Mouse (Mus musculus) lung, postnatal 0 days (tissue): ENCODE data around the gene Deup1.

Experiments
- CTCF ChIP-seq: IDR thresholded peaks from 2 replicates; pipeline ENCODE4 v1.5.1; 2016; ENCODE audit warnings: antibody characterized with exemption, mild to moderate bottlenecking
- EP300 ChIP-seq: IDR thresholded peaks from 2 replicates; pipeline ENCODE4 v1.6.1; 2016; ENCODE audit warnings: antibody characterized with exemption, mild to moderate bottlenecking, control low read depth

DNA sequence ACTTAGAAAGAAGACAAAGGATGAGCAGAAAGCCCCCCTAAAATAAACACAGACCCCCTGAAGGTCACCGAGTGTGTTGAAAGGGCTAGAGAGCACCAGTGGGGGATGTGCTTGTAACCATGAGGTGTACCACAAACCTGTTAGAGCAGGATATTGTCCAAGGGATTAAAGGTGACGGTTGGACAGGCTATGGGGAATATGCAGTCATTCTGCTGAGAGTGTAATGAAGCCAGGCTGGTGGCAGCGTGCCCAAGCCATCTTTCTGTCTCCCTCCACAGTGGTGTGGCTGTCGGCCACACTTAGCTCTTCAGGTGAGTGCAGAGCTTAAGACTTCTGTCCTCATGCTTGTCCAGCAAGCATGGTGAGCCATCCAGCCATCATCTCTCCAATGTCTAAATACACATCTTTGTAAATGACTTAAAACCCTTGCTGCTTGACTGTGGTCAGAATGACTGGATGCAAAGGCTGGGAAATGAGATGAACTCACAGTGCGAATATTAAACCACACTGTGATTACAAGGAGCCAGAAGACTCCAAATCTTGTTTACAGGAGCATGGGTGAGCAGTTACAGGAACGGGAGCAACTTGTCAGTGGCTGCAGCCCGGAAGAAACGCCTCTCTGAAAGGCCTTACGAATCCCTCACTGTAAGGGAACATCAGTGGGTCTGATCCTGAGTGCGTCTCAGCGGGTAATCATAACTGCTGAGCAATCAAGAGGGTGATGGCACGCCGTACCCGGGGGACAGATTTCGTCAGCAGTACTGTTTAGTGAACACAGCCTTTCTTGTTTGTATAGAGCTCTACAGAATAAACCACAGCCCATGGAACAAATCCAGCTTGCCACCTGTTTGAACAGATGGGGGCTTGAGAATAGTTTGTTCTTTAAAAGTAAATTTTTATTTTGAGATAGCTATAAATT is 75.5 kb downstream of the Deup1 start:
- TF ChIP-seq EP300 (no peak), CTCF (no peak)
